Mouse (Mus musculus): ENCODE results near the gene Gnpat.

DNA sequence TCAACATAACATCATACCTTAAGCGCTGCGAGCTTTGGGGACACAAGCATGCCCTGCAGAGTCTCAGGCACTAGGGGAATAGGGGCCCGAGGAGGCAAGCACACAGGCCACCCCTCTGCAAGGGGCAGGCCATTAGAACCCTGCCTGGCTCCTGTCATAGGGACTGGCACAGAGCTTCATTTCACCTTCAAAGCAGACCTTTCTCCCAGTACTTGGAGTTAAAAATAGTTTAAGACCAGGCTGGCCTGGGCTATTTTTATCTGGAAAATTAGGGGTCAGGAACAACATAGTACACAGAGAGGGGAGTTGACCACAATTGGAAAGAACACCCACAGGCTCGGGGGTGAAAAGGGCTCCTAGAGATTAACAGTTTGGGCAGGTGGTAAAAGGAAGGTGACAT lies 74.5 kb downstream of the Gnpat start:
- TF ChIP-seq CTCF (IDR thresholded peaks at IDR 0.05; ENCODE audit: low read depth) (no peak), EP300 (IDR thresholded peaks at IDR 0.05; ENCODE audit: low read depth) (no peak)
